8 mouse cellular contexts compared by ENCODE assay signal in genomic region chr6:49269200-49269599, GRCm38 (mm10). TPM values are rescaled to one million over a fixed set of nuclear protein-coding genes. Genes with fewer than 3 reads are reported as not detected.
DNase-seq lines count a peak whose midpoint lies in the region; ATAC-seq lines count a peak whose summit lies in the region.

No protein-coding gene starts in this region.

- no peak overlapping the region for H3K4me3 ChIP-seq in midbrain, embryonic 10.5 days
- H3K4me3 ChIP-seq in midbrain, embryonic 15.5 days: no peak overlapping the region
- H3K4me3 ChIP-seq in midbrain, embryonic 13.5 days (replicated peaks): no peak overlapping the region

- no peak overlapping the region for H3K4me2 ChIP-seq in midbrain, embryonic 15.5 days
- no peak overlapping the region for H3K4me2 ChIP-seq in midbrain, embryonic 13.5 days (replicated peaks)

- intact Hi-C loops in left cerebral cortex, postnatal 14 days (cut with DNase I): loop anchor here (2.0 kb wide), 1 partner anchor 128 kb away; no protein-coding TSS in a partner anchor

- H3K27me3 ChIP-seq in midbrain, embryonic 10.5 days (ENCODE audit: low read depth, poor library complexity, severe bottlenecking): no peaks in the 10 kb centered on the region
- H3K27me3 ChIP-seq in midbrain, embryonic 15.5 days (replicated peaks): no peaks in the 10 kb centered on the region
- H3K27me3 ChIP-seq in midbrain, embryonic 13.5 days: no peaks in the 10 kb centered on the region

- peak; percentile 75 for DNase-seq in midbrain, embryonic 10.5 days (ENCODE audit: low spot score)
- peak; percentile 93 to 95 for DNase-seq in cerebellum, postnatal 10 days
- DNase-seq in frontal cortex, postnatal 14 days (ENCODE audit: low spot score in 2 of 2): peak; percentile 33 to 70
- DNase-seq in induced T-regulatory cell, adult 2 months (ENCODE audit: low read depth): peak; percentile 87
- peak; percentile 80 to 86 for DNase-seq in left cerebral cortex, postnatal 14 days (ENCODE audit: low spot score in 2 of 2)
- peak; percentile 44 to 72 for DNase-seq in spleen, postnatal 14 days (ENCODE audit: low spot score in 2 of 2)

- no peaks in the 10 kb centered on the region for H3K9me3 ChIP-seq in midbrain, embryonic 10.5 days (replicated peaks)
- H3K9me3 ChIP-seq in midbrain, embryonic 15.5 days: no peaks in the 10 kb centered on the region
- H3K9me3 ChIP-seq in midbrain, embryonic 13.5 days: no peaks in the 10 kb centered on the region

- peaks cover 8% of the 10 kb centered on the region for H3K4me1 ChIP-seq in midbrain, embryonic 10.5 days
- no peaks in the 10 kb centered on the region for H3K4me1 ChIP-seq in midbrain, embryonic 15.5 days
- peaks cover 9% of the 10 kb centered on the region; the same call in 1 of the 2 replicates for H3K4me1 ChIP-seq in midbrain, embryonic 13.5 days (replicated peaks)

- ATAC-seq in midbrain, embryonic 15.5 days (replicated peaks): no peak
- ATAC-seq in midbrain, embryonic 13.5 days: 0 out of 2 replicates have a peak, but pooled peaks have one; percentile 51

- 24% methylated on average over 5 of the region's 5 CpGs for WGBS in midbrain, embryonic 10.5 days
- 27% methylated on average over 5 of the region's 5 CpGs for WGBS in midbrain, embryonic 15.5 days
- 18% methylated on average over 5 of the region's 5 CpGs for WGBS in midbrain, embryonic 13.5 days

- no peak overlapping the region for H3K27ac ChIP-seq in midbrain, embryonic 10.5 days (replicated peaks)
- H3K27ac ChIP-seq in midbrain, embryonic 15.5 days: no peak overlapping the region
- H3K27ac ChIP-seq in midbrain, embryonic 13.5 days: no peak overlapping the region

- no peaks in the 10 kb centered on the region for H3K36me3 ChIP-seq in midbrain, embryonic 10.5 days
- H3K36me3 ChIP-seq in midbrain, embryonic 15.5 days (replicated peaks): no peaks in the 10 kb centered on the region
- H3K36me3 ChIP-seq in midbrain, embryonic 13.5 days: no peaks in the 10 kb centered on the region

- no peak overlapping the region for H3K9ac ChIP-seq in midbrain, embryonic 15.5 days
- no peak overlapping the region for H3K9ac ChIP-seq in midbrain, embryonic 13.5 days (replicated peaks)

RNA-seq across cellular contexts. Expression of gene Tra2a, which starts 5.4 kb away (rescaled TPM):
- polyA plus RNA-seq in midbrain, embryonic 10.5 days (2016; fragmentation: Nextera tagmentation; extraction: Ambion mirVana): 121 and 126 TPM in 2 replicates
- 123 and 128 TPM in 2 replicates for polyA plus RNA-seq in midbrain, embryonic 15.5 days (2015; fragmentation: Nextera tagmentation; extraction: Ambion mirVana)
- total RNA-seq in left cerebral cortex, postnatal 14 days (2021): 10 to 100 TPM; 66.6 to 82.9 TPM
- 160 and 164 TPM in 2 replicates for polyA plus RNA-seq in midbrain, embryonic 13.5 days (2015; fragmentation: Nextera tagmentation; extraction: Ambion mirVana)

RNA-seq across cellular contexts. Expression of gene Ccdc126, which starts 49.9 kb away (rescaled TPM):
- 4.7 and 5.6 TPM in 2 replicates for polyA plus RNA-seq in midbrain, embryonic 10.5 days (2016; fragmentation: Nextera tagmentation; extraction: Ambion mirVana)
- polyA plus RNA-seq in midbrain, embryonic 15.5 days (2015; fragmentation: Nextera tagmentation; extraction: Ambion mirVana): 8.5 and 9.6 TPM in 2 replicates
- total RNA-seq in left cerebral cortex, postnatal 14 days (2021): 1 to 10 TPM; 8.1 to 9.0 TPM
- polyA plus RNA-seq in midbrain, embryonic 13.5 days (2015; fragmentation: Nextera tagmentation; extraction: Ambion mirVana): 7.3 and 8.3 TPM in 2 replicates

RNA-seq across cellular contexts. Expression of gene Igf2bp3, which starts 54.4 kb away (rescaled TPM):
- 134 and 148 TPM in 2 replicates for polyA plus RNA-seq in midbrain, embryonic 10.5 days (2016; fragmentation: Nextera tagmentation; extraction: Ambion mirVana)
- 25.2 and 26.9 TPM in 2 replicates for polyA plus RNA-seq in midbrain, embryonic 15.5 days (2015; fragmentation: Nextera tagmentation; extraction: Ambion mirVana)
- under 1 TPM; 0.18 to 0.47 TPM for total RNA-seq in left cerebral cortex, postnatal 14 days (2021)
- 53.7 and 57.8 TPM in 2 replicates for polyA plus RNA-seq in midbrain, embryonic 13.5 days (2015; fragmentation: Nextera tagmentation; extraction: Ambion mirVana)
